Mouse (Mus musculus) telencephalon, adult 2 months (tissue): ENCODE measurements around the gene Hoxd13.

Experiments
- DNase-seq: peaks from one replicate; pipeline ENCODE4 v3.0.0-alpha.2; 2011; ENCODE audit warnings: low read depth, low spot score

Gene Hoxd13

GRCm38 (mm10) chr2:74708676-74709075, 40.6 kb downstream of the Hoxd13 start:
- no peak for DNase-seq

DNA sequence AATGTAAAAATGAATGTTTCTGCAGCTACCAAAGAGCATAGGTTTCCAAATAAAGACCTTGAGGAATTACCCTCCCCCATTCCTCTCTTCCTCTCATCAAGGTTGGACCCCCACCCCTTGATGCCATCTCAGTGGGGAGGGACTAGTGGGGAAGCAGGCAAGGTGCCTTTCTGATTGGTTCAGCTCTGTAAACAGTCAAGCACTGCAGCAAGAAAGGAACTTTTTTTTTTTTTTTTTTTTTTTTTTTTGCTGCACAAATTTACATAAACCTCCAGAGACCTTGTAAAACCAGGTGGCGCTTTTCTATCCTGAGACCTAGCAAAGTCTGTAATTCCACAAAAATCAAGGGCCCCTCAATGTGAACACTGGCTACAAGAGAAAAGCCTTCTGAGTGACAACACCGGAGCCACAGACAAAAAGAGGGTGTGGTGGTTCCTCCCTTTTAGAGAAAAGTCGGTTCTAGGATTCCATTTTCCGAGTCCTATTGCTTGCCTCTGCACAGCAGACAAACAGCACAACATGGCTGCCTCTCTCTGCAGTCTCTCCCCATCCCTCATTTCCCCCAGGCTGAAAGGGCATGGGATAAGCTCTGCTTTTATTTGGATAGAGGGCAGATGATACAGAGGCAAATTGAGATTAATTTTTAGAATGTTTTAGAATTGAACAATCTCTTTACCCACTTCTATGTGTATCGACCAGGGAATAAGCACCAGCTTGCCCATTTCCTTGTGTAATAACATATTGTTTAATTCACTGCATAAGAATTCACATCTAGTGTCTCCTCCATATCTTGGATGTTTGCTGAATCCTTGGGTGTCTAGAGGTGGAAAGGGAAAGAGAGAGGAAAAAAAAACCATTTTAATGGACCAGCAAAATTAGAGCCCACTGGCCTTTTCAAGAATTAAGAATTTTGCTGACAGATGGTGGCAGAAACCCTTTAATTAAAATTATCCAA, 41.6 kb downstream of the Hoxd13 start:
- no peak for DNase-seq

DNA sequence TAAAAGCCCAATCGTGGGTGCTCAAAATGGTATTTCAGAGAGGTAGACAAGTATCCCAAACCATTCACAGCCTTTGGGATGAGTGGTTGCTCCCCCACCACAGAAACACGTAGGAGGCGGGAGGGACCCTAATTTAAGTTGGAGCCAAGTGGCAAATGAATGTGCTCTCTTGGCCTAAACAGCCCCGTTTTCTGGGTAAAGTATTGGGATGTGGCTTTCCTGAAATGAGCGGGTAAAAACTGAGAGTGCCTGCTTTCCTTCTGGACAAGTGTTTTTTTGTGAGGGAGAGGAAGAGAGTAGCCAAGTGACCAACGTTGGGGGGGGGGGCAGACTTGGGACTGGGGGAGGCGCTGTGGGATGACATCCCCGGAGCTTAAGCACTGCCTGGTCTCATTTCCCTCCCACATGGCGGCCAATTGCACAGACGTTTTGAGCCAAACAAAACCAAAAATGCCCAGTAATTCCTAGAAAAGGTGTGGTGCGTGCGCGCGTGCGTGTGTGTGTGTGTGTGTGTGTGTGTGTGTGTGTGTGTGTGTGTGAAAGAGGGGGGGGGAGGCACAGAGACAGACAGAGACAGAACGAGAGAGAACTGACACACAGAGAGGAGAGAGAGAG, 42.9 kb downstream of the Hoxd13 start:
- DNase-seq = no peak

DNA sequence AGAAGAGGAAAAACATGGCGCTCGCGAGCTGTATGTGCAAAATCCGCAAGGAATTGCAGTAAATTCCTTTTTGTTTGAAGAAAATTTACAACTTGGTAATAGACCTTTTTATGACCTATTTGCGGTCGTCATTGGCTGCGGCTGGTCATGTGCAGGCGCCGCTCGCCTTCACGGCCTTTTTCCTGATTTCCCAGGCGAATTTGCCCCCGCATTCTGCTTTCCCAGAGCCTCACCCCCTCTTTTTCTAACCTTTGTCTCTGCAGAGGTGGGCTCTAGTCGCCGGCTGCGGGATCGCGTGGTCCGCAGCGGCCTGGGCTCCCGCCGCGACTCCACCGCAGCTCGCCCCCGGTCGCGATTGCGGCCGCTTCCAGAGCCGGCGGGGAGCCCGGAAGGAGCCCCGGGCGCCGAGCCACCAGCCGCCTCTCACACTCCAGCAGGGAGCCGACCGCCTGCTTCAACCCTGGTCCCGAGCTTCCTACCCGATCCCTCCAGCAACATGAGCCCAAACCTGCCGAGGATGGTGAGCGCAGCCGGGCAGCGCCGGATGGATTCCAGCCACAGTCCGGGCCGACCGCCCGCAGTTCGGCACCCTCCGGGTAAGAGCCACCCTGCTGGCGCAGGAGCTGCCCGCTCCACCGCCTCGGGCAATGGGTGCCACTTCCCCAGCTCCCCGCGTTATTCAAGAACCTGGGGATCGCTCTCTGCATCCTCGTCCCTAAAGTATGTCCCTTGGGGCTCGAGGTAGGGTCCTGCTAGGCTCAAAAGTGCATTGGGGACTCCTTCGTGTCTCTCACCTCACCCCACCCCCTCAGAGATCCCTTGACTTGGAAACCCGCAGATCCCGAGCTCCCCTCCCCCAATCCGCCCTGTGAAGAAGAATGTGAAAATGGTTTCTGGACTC, 43.9 kb downstream of the Hoxd13 start, which contains the start of the genes Hoxd3 and Hoxd4:
Gene Hoxd3, plus strand, starts transcription at position 207 of the 901 bp plus-strand sequence.
Gene Hoxd4, plus strand, starts transcription at position 209 of the 901 bp plus-strand sequence.
- DNase-seq = no peak

DNA sequence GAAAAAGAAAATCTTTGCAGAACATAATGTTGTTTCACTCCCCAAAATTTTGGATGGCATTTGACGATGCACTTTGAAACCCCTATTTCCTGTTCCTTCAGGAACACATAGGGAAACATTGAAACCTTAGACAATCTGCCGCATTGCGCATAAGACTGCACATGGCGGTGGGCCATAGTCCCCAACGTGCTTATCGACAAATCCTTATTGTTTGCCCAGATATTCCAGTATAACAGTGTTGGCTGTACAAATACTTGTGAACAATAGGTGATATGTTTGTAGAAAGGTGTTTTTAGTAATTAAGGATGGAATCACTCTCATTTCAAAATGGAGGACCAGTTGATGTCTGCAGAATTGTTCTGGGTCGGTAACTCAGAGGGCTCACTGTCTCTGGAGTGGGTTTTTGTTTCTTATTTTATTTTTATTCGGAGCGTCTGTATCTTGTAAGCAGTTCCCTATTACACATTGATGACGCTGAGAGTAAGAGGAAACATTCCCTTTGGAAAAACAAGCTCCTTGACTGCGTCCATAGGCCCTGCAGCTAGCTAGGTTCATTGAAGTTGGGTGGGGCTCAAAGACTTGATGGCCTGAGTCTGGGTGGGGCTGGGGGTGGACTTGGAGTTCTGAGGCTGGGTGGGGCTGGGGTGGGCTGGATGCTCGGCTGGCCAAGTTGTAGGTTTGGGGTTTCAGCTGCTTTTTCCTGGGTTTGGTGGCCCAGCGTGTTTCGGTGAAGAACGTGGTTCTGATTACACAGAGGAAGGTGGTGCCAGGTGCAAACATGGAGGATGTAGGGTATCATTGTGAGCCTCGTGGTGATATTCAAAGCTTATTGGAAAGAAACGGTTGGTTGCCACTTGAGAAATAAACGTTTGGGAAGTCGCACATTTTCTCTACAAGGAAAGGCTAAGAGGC, 45.4 kb downstream of the Hoxd13 start:
- DNase-seq = no peak

GRCm38 (mm10) chr2:74714156-74714789, 46.2 kb downstream of the Hoxd13 start:
- no peak for DNase-seq

DNA sequence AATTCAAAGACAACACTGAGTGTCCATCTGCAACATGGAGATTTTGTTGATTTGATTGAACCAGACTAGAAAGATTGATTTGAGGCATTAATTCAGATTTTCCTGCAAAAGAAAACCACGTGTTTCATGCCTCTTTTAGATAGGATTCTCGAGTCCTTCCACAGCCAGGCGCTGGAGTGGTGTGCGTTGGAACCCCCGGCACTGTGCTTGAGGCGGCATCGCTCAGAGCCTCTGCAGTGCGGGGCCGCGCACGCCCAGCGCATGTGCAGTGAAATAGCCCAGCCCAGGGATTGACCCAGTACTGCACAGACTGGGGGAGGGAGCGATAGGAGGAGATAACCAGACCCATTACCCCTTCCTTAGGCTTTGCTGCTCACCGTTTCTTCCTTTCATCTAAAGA, 46.8 kb downstream of the Hoxd13 start:
- no peak for DNase-seq

- peak; percentile 11 for DNase-seq
Observed at GRCm38 (mm10) chr2:74715504-74716241, 47.6 kb downstream of the Hoxd13 start.

GRCm38 (mm10) chr2:74720384-74720783, 52.3 kb downstream of the Hoxd13 start:
- DNase-seq = no peak

DNA sequence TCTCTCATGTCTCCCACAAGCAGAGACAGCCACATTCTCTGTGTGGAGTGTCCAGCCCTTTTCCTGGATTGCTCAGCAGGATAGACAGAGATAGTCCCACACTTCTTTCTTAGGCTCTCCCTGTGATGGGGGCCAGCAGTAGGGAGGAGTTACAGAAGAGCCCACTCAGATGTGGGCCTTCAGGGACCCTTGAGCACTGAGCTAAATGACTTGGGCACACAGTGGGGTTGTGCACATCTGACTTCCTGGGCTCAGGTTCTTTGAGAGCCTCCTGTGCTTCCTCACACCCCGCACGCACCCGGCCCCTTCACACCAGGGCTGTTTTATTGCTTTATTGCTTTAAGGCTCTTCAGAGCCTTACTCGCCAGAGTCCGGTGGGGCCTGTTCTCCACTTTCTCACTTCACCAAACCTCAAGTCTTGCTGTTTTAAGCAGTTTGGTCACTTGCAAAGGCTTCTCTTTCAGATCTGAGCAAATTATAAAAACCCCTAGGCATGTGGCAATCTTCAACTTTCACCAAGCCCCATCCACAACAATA, 52.9 kb downstream of the Hoxd13 start:
- DNase-seq = no peak
